Mouse (Mus musculus) liver, embryonic 14.5 days (tissue): ENCODE measurements around the gene Ints2. TPM values are rescaled to one million over a fixed set of nuclear protein-coding genes. Genes with fewer than 3 reads are reported as not detected.

ENCODE experiments used
- ATAC-seq: fragments of 200-750 bp; cut with Nextera tagmentation; 2 replicates; pipeline ENCODE4 v1.8.0; 2017; ENCODE audit warnings: moderate number of reproducible peaks, mild to moderate bottlenecking, moderate library complexity; ENCODE audit not compliant: insufficient read depth
- DNase-seq, 3 experiments: peaks; one replicate each; pipeline ENCODE4 v3.0.0-alpha.2; 2012 to 2013; ENCODE audit warnings: low read depth in 3 of 3, low spot score in 3 of 3
- H3K27ac ChIP-seq: fragments of 300-500 bp; sonication (generic); 2 replicates; pipeline ENCODE4 v1.5.1; 2014; ENCODE audit warnings: moderate library complexity, mild to moderate bottlenecking, control low read depth, inconsistent platforms
- H3K27me3 ChIP-seq: fragments of 300-500 bp; sonication (generic); 2 replicates; pipeline ENCODE4 v1.6.1; 2014; ENCODE audit warnings: mild to moderate bottlenecking, low read length, moderate library complexity; ENCODE audit not compliant: control insufficient read depth, insufficient read depth
- H3K36me3 ChIP-seq: fragments of 300-500 bp; sonication (generic); replicated peaks from 2 replicates; pipeline ENCODE4 v1.6.1; 2014; ENCODE audit warnings: low read depth; ENCODE audit not compliant: control insufficient read depth, insufficient read depth
- H3K4me1 ChIP-seq, 2 experiments: fragments of 200-500 bp in 1 of 2; fragments of 300-500 bp in 1 of 2; sonication (generic) in 1 of 2; replicated peaks; 2 replicates each; pipeline ENCODE4 v1.6.1; 2012 to 2014; ENCODE audit warnings: antibody characterized with exemption in 1 of 2, inconsistent platforms in 1 of 2, low read length in 1 of 2; ENCODE audit not compliant: control insufficient read depth in 2 of 2, insufficient read depth in 2 of 2
- H3K4me2 ChIP-seq: fragments of 300-500 bp; sonication (generic); 2 replicates; pipeline ENCODE4 v1.6.1; 2014; ENCODE audit warnings: low read depth, mild to moderate bottlenecking, control low read depth, moderate library complexity
- H3K4me3 ChIP-seq, 2 experiments: fragments of 200-500 bp in 1 of 2; fragments of 300-500 bp in 1 of 2; sonication (generic) in 1 of 2; 2 replicates each; pipeline ENCODE4 v1.5.1; 2012 to 2014; ENCODE audit warnings: low read depth in 2 of 2, low read length in 2 of 2, mild to moderate bottlenecking in 2 of 2, control low read depth in 1 of 2, inconsistent platforms in 1 of 2, moderate library complexity in 1 of 2; ENCODE audit not compliant: insufficient read depth in 1 of 2
- H3K9ac ChIP-seq: fragments of 300-500 bp; sonication (generic); replicated peaks from 2 replicates; pipeline ENCODE4 v1.6.1; 2014; ENCODE audit warnings: mild to moderate bottlenecking, control low read depth, moderate library complexity
- H3K9me3 ChIP-seq: fragments of 300-500 bp; sonication (generic); 2 replicates; pipeline ENCODE4 v1.6.1; 2016; ENCODE audit warnings: low read length, mixed read lengths; ENCODE audit not compliant: control insufficient read depth
- CTCF ChIP-seq: IDR thresholded peaks from 2 replicates; pipeline ENCODE4 v1.5.1; 2016; ENCODE audit warnings: antibody characterized with exemption, low read depth, control low read depth
- EP300 ChIP-seq: IDR thresholded peaks from 2 replicates; pipeline ENCODE4 v1.6.1; 2016; ENCODE audit warnings: antibody characterized with exemption, low read depth
- WGBS: fragments of 180-500 bp; shearing (Covaris S2); extraction: QIAGEN DNeasy Blood & Tissue Kit; methylation state at CpG from one replicate; pipeline ENCODE4 v1.1.7; 2014; ENCODE audit not compliant: insufficient replicate concordance; 5-methylcytosine and 5-hydroxymethylcytosine counted together
- polyA plus RNA-seq, 2 experiments: library from polyadenylated mRNA; depleted of rRNA in 1 of 2; stranded (reverse) in 1 of 2; unstranded in 1 of 2; fragments of >200 nt; fragmentation: Nextera tagmentation in 1 of 2; extraction: Ambion mirVana in 1 of 2; gene quantifications; 2 replicates each; pipeline versions ENCODE4 v1.2.1 to v1.2.3; 2012 to 2014

The Ints2 gene
- polyA plus RNA-seq, 2 experiments: 7.5 to 12.0 TPM

GRCm38 (mm10) chr11:86225761-86226160 is 31.6 kb downstream of the Ints2 start:
- no peak overlapping the region for H3K4me3 ChIP-seq
- H3K27ac ChIP-seq: no peak overlapping the region
- TF ChIP-seq EP300 (no peak), CTCF (no peak)
- no peak overlapping the region for H3K9ac ChIP-seq
- peaks cover 21% of the 10 kb centered on the region for H3K36me3 ChIP-seq
- ATAC-seq: no peak
- no peak overlapping the region for H3K4me2 ChIP-seq
- no peak for DNase-seq
- no peaks in the 10 kb centered on the region for H3K27me3 ChIP-seq
- no peaks in the 10 kb centered on the region for H3K9me3 ChIP-seq
- H3K4me1 ChIP-seq: no peaks in the 10 kb centered on the region
- 82% methylated on average over 4 of the region's 4 CpGs for whole genome bisulfite sequencing

DNA sequence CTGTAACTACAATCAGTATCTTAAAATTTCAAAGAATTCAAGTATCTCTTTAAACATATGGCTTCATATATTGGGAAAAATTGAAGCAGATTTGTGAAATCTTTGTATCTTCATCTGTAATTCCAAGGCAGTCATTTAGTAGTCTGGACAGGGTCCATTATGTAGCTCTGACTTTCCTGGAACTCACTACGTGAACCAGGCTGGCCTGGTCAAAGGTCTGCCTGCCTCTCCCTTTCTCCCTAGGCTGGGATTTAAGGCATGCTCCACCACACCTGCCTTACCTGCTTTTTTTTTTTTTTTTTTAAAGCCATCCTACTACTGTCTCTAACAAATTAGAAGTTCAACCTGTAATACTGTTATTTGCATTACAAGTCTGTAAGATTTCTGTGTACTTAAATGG is 45.6 kb downstream of the Ints2 start:
- no peak for ATAC-seq
- H3K4me1 ChIP-seq: no peaks in the 10 kb centered on the region
- H3K27me3 ChIP-seq: no peaks in the 10 kb centered on the region
- TF ChIP-seq CTCF: no peak
- no peak for TF ChIP-seq EP300
- no peak overlapping the region for H3K4me2 ChIP-seq
- H3K4me3 ChIP-seq: no peak overlapping the region
- H3K27ac ChIP-seq: no peak overlapping the region
- no peaks in the 10 kb centered on the region for H3K9me3 ChIP-seq
- DNase-seq: no peak
- H3K36me3 ChIP-seq: peaks cover 58% of the 10 kb centered on the region
- WGBS: 77% methylated on average over 1 of the region's 1 CpGs
- H3K9ac ChIP-seq: no peak overlapping the region

DNA sequence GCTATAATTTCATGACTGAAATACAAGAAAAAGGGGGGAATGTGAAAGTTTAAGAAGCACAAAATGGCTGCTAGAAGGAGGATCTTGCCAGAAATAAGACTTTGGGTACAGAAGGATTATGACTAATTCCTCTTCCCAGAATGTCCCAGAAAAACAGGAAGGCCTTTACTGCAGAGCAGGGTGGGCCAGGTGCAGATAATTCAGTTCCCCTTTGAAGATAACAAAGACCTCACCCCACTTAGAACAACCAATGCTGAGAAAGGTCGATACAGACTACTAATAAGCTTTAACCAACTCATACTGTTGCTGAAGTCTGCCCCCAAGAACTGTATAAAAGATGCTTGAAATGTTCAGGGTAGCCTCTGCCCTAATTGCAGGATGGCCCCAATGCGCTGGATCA is 48.3 kb downstream of the Ints2 start:
- no peak for TF ChIP-seq CTCF
- Histone ChIP-seq H3K27ac (no peak overlapping the region), H3K9me3 (no peaks in the 10 kb centered on the region), H3K9ac (no peak overlapping the region), H3K4me2 (no peak overlapping the region), H3K4me1 (no peaks in the 10 kb centered on the region), H3K27me3 (no peaks in the 10 kb centered on the region), H3K36me3 (peaks cover 61% of the 10 kb centered on the region), H3K4me3 (no peak overlapping the region)
- ATAC-seq: no peak
- DNase-seq: no peak
- WGBS: 74% methylated on average over 2 of the region's 2 CpGs

DNA sequence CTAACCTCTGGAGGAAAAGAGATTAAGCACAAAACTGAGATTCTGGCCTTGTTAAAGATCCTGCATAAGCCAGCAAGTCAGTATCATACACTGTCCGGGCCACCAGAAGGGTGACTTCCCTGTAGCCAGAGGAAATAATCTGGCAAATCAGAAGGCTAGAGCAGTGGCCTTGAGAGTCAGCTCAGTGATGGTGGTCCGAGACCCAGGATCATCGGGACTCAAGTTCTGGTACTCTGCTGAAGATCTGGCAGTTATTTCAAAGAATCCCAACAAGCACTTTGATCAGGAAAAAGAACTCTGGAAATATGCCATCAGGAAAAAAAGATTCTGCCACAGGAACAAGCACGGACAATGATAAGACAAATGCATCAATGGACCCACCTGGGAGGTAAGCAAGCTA is 51.5 kb downstream of the Ints2 start:
- H3K4me1 ChIP-seq: peaks cover 0 to 3% of the 10 kb centered on the region in 2 experiments; a peak in 1 of 4 replicates
- H3K4me3 ChIP-seq: no peak overlapping the region
- no peak overlapping the region for H3K9ac ChIP-seq
- ATAC-seq (no peak), DNase-seq (no peak)
- H3K27ac ChIP-seq: no peak overlapping the region
- TF ChIP-seq CTCF: no peak
- no peak for TF ChIP-seq EP300
- peaks cover 55% of the 10 kb centered on the region for H3K36me3 ChIP-seq
- H3K4me2 ChIP-seq: no peak overlapping the region
- WGBS: 85% methylated on average over 4 of the region's 4 CpGs
- H3K9me3 ChIP-seq: no peaks in the 10 kb centered on the region
- H3K27me3 ChIP-seq: no peaks in the 10 kb centered on the region

DNA sequence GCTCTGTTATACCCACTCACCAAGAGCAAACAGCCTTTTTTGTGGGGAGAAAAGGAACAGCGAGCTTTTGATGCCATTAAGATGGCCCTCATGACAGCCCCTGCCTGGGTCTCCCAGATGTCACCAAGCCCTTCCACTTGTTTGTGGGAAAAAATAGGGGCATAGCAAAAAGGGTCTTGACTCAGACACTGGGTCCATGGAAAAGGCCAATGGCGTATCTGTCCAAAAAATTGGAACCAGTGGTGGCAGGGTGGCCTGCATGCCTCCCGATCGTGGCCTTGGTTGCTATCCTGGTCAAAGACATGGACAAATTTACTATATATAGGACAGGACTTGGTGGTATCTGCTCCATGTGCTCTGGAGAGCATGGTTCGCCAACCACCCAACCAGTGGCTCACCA is 52.3 kb downstream of the Ints2 start:
- Histone ChIP-seq H3K27ac (no peak overlapping the region), H3K4me1 (peaks cover 3 to 5% of the 10 kb centered on the region in 2 experiments; a peak in 3 of 4 replicates), H3K27me3 (no peaks in the 10 kb centered on the region), H3K36me3 (peaks cover 55% of the 10 kb centered on the region), H3K4me3 (no peak overlapping the region), H3K4me2 (no peak overlapping the region), H3K9ac (no peak overlapping the region), H3K9me3 (no peaks in the 10 kb centered on the region)
- WGBS: 95% methylated on average over 5 of the region's 5 CpGs
- no peak for TF ChIP-seq CTCF
- no peak for TF ChIP-seq EP300
- no peak for DNase-seq
- ATAC-seq: no peak
